Mouse (Mus musculus) erythroblast, embryonic 14.5 days (primary cell): ENCODE results near the gene Foxg1.

Experiments used
- GATA1 ChIP-seq: IDR thresholded peaks from 2 replicates; pipeline ENCODE4 v1.6.1; 2012; ENCODE audit warnings: low read length, inconsistent platforms, mixed read lengths
- TAL1 ChIP-seq: IDR thresholded peaks from 3 replicates; pipeline ENCODE4 v1.6.1; 2012; ENCODE audit warnings: low read length, inconsistent platforms, mixed read lengths

DNA sequence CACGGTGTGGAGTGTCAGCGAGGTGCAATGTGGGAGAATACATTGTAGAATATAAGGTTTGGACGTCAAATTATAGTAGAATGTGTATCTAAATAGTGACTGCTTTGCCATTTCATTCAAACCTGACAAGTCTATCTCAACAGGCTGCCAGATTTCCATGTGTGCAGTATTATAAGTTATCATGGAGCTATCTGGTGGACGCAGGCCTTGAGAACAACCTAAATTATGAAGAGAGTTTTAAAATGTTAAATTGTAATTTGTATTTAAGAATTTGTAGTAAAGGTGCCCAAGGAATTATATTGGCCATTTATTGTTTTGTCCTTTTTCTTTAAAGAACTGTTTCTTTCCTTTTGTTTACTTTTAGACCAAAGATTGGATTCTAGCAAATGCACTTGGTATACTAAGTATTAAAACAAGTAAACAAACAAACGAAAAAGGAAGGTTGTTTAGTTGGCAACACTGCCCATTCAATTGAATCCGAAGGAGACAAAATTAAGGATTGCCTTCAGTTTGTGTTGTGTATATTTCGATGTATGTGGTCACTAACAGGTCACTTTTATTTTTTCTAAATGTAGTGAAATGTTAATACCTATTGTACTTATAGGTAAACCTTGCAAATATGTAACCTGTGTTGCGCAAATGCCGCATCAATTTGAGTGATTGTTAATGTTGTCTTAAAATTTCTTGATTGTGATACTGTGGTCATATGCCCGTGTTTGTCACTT is 3.8 kb downstream of the Foxg1 start:
- TF ChIP-seq TAL1 = no peak
- no peak for TF ChIP-seq GATA1
